Mouse (Mus musculus) spleen, adult 18-20 months (tissue): Measurements from ENCODE around the gene Rtcb.
A peak's percentile ranks its signal among the peaks of the same experiment; 100 is the strongest.

ENCODE experiments used
- DNase-seq, 2 experiments: peaks; one replicate each; pipeline ENCODE4 v3.0.0; 2022; ENCODE audit warnings: mixed read lengths in 2 of 2

Rtcb gene

GRCm38 (mm10) chr10:85957464-85957950 lies at the start of gene Rtcb:
Gene Rtcb (minus strand): TSS chr10:85957823.
- DNase-seq: peak; percentile 90 to 97

DNA sequence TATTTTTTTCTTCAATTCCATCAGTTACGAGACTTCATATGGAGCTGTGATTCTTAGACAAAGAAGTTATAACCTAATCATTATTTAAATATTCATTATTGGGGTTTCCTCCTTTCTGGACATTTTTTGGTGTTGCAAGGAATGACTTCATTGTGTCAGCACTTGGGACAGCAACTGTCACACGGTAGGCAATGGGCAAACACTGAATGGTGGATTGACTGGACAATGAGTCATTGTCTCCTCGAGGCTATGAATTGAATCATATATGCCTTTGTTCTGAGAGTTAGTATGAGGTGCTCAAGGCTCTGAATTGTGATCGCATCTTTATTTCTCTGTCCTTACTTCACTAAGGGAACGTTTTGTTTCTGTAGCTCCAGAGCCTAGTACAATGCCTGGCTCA lies 48.8 kb upstream of the Rtcb start:
- no peak for DNase-seq

DNA sequence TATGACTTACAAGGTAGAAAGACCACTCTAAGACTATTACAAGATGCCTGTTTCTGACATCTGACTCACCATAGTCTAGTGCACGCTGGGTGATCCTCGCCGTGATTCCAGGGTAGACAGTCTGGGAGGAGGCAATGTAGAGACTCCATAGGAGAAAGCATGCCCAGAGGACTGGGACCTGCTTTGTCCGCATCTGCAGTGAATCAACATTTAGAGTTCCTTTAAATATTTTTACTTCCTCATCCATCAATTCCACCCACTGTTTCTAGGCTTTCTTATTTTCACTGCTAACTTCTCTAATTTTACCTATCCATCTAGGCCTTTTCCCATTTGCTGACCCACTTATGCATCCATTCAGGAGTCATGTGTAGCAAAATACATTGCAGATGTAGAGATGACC lies 42.8 kb upstream of the Rtcb start:
- DNase-seq: no peak

- no peak for DNase-seq
These were observed 37.0 kb upstream of the Rtcb start for GRCm38 (mm10) chr10:85994543-85995104.

DNA sequence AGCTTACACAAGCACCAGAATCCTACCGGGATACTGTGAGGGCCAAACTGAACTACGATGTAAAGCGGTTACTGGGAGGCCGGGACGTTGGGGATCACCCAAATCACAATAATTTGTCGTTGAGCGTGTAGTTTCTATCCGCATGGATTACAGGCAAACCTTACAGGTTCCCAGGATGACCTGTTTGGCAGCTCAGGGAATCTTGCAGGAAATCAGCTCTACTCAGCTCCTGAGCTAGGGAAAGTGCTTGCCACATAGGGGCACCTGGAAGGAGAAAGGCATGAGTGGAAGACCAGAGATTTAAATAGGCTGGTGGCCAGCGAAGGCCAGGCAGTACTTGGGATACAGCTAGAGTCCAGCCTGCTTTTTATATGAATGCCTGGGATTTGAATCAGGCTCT lies 36.2 kb upstream of the Rtcb start:
- no peak for DNase-seq

GRCm38 (mm10) chr10:85992412-85992811 lies 34.8 kb upstream of the Rtcb start:
- DNase-seq: no peak

DNA sequence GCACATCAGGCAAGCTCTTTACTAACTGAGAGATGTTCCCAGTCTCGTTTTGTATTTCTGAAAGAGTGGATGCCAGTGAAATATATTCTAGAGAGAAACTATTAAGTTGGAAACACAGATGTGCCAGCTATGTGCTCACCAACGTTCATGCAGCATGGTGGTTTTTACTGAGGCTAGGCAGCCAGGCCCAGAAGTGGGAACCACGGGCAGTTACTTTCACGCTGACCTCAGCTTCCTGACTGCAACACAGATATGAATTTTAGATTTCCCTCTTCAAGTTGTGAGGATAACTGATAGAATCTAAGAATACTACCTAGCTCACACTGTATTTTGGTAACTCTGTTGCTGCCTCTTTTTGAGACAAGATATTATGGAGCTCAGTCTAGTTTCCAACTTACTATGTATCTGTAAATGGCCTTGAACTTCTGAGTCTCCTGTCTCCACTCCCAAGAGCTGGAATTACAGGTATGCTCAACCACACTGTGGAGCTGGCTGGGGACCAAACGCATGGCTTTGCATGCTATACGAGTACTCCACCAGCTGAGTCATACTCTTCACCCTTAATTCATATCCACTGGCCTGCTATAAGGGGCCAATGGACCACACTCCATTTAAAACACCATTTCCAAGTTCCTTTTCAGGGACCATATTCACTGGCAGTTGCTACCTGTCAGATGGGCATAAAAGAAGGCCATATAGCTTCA lies 31.9 kb upstream of the Rtcb start:
- no peak for DNase-seq

- DNase-seq: no peak
These were observed 15.3 kb upstream of the Rtcb start for GRCm38 (mm10) chr10:85972915-85973314.

DNA sequence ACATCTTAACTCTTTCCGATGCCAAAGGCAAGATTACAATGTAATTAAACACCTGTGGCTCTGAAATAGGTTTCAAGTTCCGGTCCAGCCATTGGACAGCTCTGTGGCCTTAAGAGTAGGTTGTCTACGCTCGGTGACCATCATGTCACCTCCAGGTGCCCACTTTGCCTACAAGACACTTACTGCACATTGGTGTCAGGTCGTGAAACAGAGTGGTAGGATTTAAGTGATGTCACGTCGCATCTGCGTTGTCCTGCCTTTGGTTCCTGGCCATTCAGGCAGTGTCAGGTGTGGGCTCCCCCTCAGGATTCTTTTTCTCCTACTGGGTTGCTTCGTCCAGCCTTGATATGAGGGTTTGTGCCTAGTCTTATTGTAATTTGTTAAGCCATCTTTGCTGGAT lies 14.2 kb upstream of the Rtcb start:
- DNase-seq: no peak

GRCm38 (mm10) chr10:85969894-85970620 lies 12.4 kb upstream of the Rtcb start:
- no peak for DNase-seq

GRCm38 (mm10) chr10:85968731-85969130 lies 11.1 kb upstream of the Rtcb start:
- DNase-seq: no peak

DNA sequence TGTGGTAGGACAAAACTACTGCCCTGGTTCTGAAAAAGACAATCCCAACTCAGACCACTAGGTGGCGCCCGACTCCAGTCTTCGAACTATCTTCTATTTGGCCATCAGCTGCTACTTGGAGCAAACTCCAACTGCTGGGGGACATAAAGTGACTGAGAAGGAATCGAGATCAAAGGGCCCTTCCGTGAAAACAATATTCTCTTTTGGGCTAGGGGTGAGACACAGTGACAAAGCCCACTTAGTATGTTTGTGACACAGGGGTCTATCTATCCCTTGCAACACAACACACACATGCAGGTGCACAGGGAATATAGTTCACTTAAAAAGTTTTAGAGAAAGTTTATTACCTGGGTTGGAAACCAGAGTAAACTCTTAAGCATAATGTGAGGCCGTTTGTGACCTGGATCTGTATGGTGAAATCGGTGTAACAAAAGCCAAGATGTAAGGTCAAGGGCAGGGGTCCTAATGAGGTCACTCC lies 10.6 kb upstream of the Rtcb start:
- DNase-seq: peak; percentile 36 to 80

DNA sequence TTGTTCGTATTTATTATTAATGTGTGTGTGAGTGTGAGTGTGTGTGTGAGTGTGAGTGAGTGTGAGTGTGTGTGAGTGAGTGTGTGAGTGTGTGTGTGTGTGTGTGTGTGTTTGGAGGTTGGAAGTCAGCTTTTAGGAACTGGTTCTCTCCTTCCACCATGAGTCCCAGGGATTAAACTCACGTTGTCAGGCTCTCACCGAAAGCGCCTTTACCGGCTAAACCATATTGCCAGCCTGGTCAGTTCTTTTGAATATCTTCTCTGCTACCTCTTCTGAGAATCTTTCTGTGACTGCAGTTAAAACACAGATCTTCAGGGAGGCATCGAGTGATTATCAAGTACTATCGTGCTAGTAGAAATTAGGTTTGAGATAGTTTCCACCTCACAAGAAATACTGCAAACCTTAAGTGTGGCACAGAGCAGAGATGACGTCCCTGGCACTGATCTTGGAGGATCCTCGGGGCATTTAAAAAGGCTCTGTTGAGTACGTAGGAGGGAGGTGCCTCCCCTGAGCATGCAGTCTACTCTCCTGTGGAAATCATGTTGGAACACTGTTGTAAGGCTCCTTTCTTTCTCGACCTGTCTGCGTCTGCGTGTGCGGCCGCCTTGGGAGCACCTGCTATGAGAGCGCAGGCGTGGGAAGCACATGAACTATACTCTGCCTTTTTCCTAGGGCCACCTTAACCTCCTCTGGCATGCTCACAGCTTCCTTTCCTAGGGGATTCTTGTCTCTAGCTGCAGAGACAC lies 10.0 kb upstream of the Rtcb start:
- no peak for DNase-seq

GRCm38 (mm10) chr10:85966476-85966875 lies 8.9 kb upstream of the Rtcb start:
- DNase-seq: no peak

DNA sequence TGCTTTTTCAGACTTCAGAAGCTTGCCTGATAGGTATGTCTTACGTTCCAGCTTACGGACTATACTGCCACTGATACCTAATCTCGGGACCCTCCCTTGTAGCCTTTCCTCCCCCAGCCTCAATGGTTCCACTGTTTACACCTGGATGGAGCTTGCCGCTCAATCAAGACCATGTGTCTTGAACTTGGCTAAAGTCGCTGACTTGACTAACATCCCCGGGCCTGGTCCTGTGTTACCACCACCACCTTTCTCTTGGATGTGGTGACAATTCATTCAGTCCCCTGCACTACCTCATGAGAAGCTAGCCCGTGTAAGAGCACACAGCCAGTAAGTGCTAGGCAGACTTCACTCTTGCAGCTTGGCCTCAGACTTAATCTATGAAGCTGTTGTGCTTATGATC lies 6.7 kb upstream of the Rtcb start:
- no peak for DNase-seq

GRCm38 (mm10) chr10:85962897-85963296 lies 5.3 kb upstream of the Rtcb start:
- no peak for DNase-seq

DNA sequence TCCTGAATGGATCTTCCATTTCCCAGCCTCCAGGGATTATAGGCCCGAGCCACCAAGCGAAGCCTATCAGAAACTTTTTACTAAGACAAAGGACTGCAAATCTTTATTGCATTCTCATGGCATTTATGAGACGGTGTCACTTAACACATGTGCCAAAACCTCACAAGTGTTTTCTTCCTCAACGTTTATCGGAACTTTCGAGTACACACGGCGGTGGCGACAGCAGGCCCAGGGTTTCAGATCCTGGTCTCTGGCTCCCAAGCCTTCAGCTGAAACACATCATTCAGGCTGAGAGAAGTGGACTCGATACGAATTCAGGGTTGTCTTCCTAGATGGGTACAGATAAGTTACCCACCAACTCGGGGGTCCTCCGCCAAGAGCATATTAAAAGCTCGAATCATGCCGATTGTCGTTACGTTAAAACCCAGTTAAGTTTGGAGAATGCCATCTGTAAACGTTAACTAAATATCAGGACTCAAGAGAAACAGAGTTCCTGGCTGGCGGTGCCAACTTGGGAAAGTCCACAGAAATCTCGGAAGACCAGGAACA lies 678 bp downstream of the Rtcb start:
- no peak for DNase-seq

DNA sequence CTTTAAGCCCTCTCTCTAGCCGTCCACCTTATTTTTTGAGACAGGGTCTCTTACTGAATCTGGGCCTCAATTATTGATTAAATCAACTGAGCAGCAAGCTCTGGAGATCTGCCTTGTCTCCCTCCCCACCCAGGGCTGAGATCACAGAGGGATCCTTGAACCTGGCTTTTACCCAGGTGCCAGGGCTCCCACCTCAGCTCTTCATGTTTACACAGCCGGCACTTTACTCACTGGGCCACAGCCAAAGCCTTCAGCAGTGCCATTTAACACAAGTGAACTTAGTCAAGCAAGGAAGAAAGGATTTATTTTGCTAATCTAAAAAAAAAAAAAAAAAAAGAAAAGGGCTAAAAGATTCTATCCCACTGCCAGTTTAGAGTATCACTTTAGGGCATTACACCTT lies 3.2 kb downstream of the Rtcb start:
- DNase-seq: no peak

- no peak for DNase-seq
These were observed 4.2 kb downstream of the Rtcb start for GRCm38 (mm10) chr10:85953401-85953800.

DNA sequence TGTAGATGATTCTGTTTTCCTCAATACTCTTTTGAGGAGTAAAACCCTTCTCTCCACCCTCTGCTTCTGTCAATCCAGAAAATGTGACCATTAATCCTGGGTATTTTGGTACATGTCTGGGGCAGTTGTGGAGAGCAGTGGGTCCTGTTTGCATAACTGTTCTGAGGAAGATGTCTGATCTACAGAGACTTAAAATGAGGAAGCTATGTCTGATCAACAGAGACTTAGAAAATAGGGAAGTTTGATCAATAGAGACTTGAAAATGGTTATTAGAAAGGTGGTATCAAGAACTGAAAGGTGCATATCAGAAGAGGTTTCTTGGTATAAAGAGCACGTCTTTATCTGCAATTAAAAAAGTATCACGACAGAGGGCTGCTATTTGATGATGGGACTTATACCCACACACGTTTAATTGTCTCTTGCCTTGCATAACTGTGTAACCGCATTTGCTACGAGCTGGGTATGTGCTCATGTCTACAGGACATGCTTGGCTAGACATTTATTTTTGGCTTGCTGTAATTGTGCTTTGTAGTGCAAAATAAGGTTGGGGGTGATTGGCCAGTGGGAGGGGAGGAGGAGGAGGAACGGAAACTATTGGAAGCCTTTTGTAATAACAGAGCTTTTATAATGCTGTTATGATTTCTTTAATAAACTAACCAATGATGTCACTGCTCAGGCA lies 5.7 kb downstream of the Rtcb start:
- DNase-seq: peak in 1 of 2 experiments; percentile 17

- DNase-seq: no peak
These were observed 9.0 kb downstream of the Rtcb start for GRCm38 (mm10) chr10:85948483-85949196.
